ENCODE assay signal across 6 mouse cellular contexts in the genomic region with DNA sequence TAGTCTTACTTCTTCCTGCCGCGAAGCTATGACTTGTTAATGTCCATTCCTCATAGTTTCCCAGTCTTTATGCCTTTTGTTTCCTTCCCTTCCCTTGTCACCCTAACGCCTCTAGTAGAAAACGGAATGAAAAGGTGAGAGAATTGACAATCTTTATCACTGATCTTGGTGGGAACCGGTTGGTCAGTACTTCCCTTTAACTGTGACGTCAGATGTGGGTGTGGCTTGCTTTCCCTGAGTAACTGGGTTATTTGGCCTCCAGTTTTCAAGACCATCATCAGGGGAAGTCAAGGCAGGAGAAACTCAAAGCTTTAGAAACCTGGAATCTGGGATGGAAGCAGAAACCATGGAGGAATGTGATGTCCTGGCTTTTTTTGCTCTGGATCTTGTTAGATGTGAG.
"Had no signal": no experiment of that assay in that cellular context is flagged by ENCODE, and none has a peak within 500 bp of the region (broad histone marks: within the 10 kb centered on the region; RNA-seq: fewer than 3 reads in every experiment).

No protein-coding gene starts in this region.

- DNase-seq: kidney, adult 18-20 months; kidney, postnatal 10 days; kidney, postnatal 4 days; left cerebral cortex, postnatal 4 days; lung, adult 2 months; right cerebral cortex, postnatal 14 days had no signal
